Mouse (Mus musculus) stomach, postnatal 0 days (tissue): ENCODE measurements around the gene Col17a1.

Source experiments
- CTCF ChIP-seq: IDR thresholded peaks from 2 replicates; pipeline ENCODE4 v1.5.1; 2016; ENCODE audit warnings: antibody characterized with exemption, low read depth, mild to moderate bottlenecking, moderate library complexity
- EP300 ChIP-seq: optimal IDR thresholded peaks from 2 replicates; pipeline ENCODE3; 2016; ENCODE audit warnings: antibody characterized with exemption

DNA sequence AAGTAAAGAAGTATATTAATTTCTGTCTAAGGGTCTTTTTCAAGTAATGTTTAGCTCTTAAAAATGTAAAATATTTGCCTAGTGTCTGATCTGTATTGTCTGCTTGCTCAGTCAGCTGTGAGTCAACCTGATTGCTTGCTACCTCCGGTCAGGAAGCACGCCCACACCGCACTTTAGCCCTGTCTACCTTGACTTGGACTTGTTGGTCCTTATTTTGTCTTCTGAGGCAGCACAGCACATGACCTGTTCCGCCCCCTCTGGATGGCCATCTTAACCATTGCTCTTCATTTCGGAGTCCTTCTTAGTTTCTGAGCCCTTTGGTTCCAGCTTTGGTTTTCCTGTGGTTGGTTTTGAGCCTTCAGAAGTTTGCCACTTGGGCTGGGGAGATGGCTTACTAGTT, 60.1 kb downstream of the Col17a1 start:
- TF ChIP-seq CTCF (no peak), EP300 (no peak)
